Comparison of ENCODE assay signal across 9 mouse cellular contexts in the genomic region with DNA sequence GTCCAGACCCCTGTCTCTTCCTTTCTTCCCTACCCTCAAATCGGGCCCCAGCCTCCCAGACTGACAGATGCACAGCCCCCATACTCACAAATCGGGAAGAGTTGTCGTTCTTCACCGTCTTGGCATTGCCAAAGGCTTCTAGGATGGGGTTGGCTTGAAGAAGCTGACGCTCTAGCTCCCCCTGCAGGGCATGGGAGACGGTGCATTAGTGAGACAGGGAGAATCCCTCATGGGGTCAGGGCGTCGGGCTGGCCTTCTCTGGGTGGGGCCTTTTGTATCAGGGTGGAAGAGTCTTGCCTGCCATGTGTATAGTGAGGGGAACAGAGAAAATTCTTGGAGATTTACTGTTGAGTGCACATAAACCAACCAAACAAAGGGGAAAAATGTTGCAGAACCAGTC. TPM values are rescaled to one million over a fixed set of nuclear protein-coding genes. Genes with fewer than 3 reads are reported as not detected.
DNase-seq lines count a peak whose midpoint lies in the region; ATAC-seq lines count a peak whose summit lies in the region.
"Had no signal": no experiment of that assay in that cellular context is flagged by ENCODE, and none has a peak within 500 bp of the region (broad histone marks: within the 10 kb centered on the region; RNA-seq: fewer than 3 reads in every experiment).

No protein-coding gene starts in this region.

- H3K36me3 ChIP-seq in hindbrain, embryonic 10.5 days = no peaks in the 10 kb centered on the region
- H3K36me3 ChIP-seq in hindbrain, embryonic 13.5 days = no peaks in the 10 kb centered on the region
- H3K36me3 ChIP-seq in intestine, embryonic 15.5 days = 0 out of 2 replicates have a peak, but pooled peaks cover 4% of the 10 kb centered on the region

- H3K4me2 ChIP-seq in hindbrain, embryonic 13.5 days = no peak overlapping the region
- no peak overlapping the region for H3K4me2 ChIP-seq in intestine, embryonic 15.5 days (replicated peaks)

- H3K4me1 ChIP-seq in hindbrain, embryonic 10.5 days (replicated peaks) = no peaks in the 10 kb centered on the region
- no peaks in the 10 kb centered on the region for H3K4me1 ChIP-seq in hindbrain, embryonic 13.5 days (replicated peaks)
- H3K4me1 ChIP-seq in intestine, embryonic 15.5 days (replicated peaks) = no peaks in the 10 kb centered on the region

- H3K9ac ChIP-seq in hindbrain, embryonic 13.5 days = no peak overlapping the region
- H3K9ac ChIP-seq in intestine, embryonic 15.5 days = no peak overlapping the region

- WGBS in hindbrain, embryonic 10.5 days = 17% methylated on average over 8 of the region's 8 CpGs
- 17% methylated on average over 8 of the region's 8 CpGs for WGBS in hindbrain, embryonic 13.5 days
- 17% methylated on average over 8 of the region's 8 CpGs for WGBS in intestine, embryonic 15.5 days

- H3K4me3 ChIP-seq in hindbrain, embryonic 10.5 days = no peak overlapping the region
- H3K4me3 ChIP-seq in hindbrain, embryonic 13.5 days = no peak overlapping the region
- no peak overlapping the region for H3K4me3 ChIP-seq in intestine, embryonic 15.5 days (replicated peaks)

- no peak overlapping the region for H3K27ac ChIP-seq in hindbrain, embryonic 10.5 days
- H3K27ac ChIP-seq in hindbrain, embryonic 13.5 days = no peak overlapping the region
- H3K27ac ChIP-seq in intestine, embryonic 15.5 days = no peak overlapping the region
- H3K27ac ChIP-seq: macrophage had no signal

- peak; percentile 67 for DNase-seq in hindbrain, embryonic 10.5 days (ENCODE audit: low spot score)
- DNase-seq in 416B (ENCODE audit: low read depth) (peak; percentile 78), MN1 (ENCODE audit: low spot score) (peak; percentile 61)
- DNase-seq in cerebellum, postnatal 10 days = peak; percentile 78 to 82
- peak; percentile 19 to 48 for DNase-seq in monocyte, adult 2 months (ENCODE audit: low read depth in 1 of 2, low spot score in 2 of 2)
- peak; percentile 65 for DNase-seq in thymus, postnatal 25 days

- no peaks in the 10 kb centered on the region for H3K27me3 ChIP-seq in hindbrain, embryonic 10.5 days (ENCODE audit: insufficient read depth, poor library complexity, severe bottlenecking)
- H3K27me3 ChIP-seq in hindbrain, embryonic 13.5 days = peaks cover 16% of the 10 kb centered on the region
- no peaks in the 10 kb centered on the region for H3K27me3 ChIP-seq in intestine, embryonic 15.5 days (replicated peaks)

- no peak for ATAC-seq in hindbrain, embryonic 13.5 days (ENCODE audit: low FRiP score)
- peak; percentile 37; the same call in 1 of the 2 replicates for ATAC-seq in intestine, embryonic 15.5 days

- no peaks in the 10 kb centered on the region for H3K9me3 ChIP-seq in hindbrain, embryonic 10.5 days
- H3K9me3 ChIP-seq in hindbrain, embryonic 13.5 days = no peaks in the 10 kb centered on the region
- no peaks in the 10 kb centered on the region for H3K9me3 ChIP-seq in intestine, embryonic 15.5 days

RNA-seq across cellular contexts. Expression of a gene that starts 15.1 kb away (rescaled TPM):
- 1.5 and 2.4 TPM in 2 replicates for polyA plus RNA-seq in hindbrain, embryonic 10.5 days (2016; fragmentation: Nextera tagmentation; extraction: Ambion mirVana)
- 1.9 and 2.3 TPM in 2 replicates for polyA plus RNA-seq in hindbrain, embryonic 13.5 days (2015; fragmentation: Nextera tagmentation; extraction: Ambion mirVana)
- polyA plus RNA-seq in intestine, embryonic 15.5 days (2015; fragmentation: Nextera tagmentation; extraction: Ambion mirVana) = 68.4 and 74.3 TPM in 2 replicates
- polyA plus RNA-seq: macrophage had no signal

RNA-seq across cellular contexts. Expression of a gene that starts 53.0 kb away (rescaled TPM):
- polyA plus RNA-seq in hindbrain, embryonic 10.5 days (2016; fragmentation: Nextera tagmentation; extraction: Ambion mirVana) = not detected in 2 replicates
- polyA plus RNA-seq in hindbrain, embryonic 13.5 days (2015; fragmentation: Nextera tagmentation; extraction: Ambion mirVana) = not detected in 2 replicates
- not detected in 2 replicates for polyA plus RNA-seq in intestine, embryonic 15.5 days (2015; fragmentation: Nextera tagmentation; extraction: Ambion mirVana)
- polyA plus RNA-seq: macrophage had no signal

Comparison
In these comparisons a context has a peak if more than half of its experiments do, and no peak if none do; other contexts are left out.
1. RNA of a gene that starts 15.1 kb away (polyA plus RNA-seq): 68.4 to 74.3 TPM in intestine, embryonic 15.5 days; 1.5 to 2.4 TPM in hindbrain, embryonic 10.5 days and 1.9 to 2.3 TPM in hindbrain, embryonic 13.5 days; every median in the first group is over 10 times any median in the second.
2. Peak in every context shown above with its lines, with median percentiles within 50 percentile points of each other: DNase-seq.